Mouse (Mus musculus) brain, adult 10 weeks (tissue): ENCODE data around the gene Mfap1a. TPM values are rescaled to one million over a fixed set of nuclear protein-coding genes. Genes with fewer than 3 reads are reported as not detected.

Source experiments
- polyA plus RNA-seq: library from polyadenylated mRNA; stranded (reverse); fragments of 350-450 nt; fragmentation: Illumina TruSeq; extraction: RNeasy Lipid Tissue Mini Kit (QIAGEN cat#74804); gene quantifications from one replicate; pipeline ENCODE4 v1.2.3, GENCODE M21; 2015; ENCODE audit warnings: low read depth, low replicate concordance

The Mfap1a gene
- polyA plus RNA-seq: 27.1 TPM

GRCm38 (mm10) chr2:121505942-121506882 lies at the start of gene Mfap1a, which contains the start of gene Wdr76:
TSS of gene Mfap1a (minus strand) at chr2:121506665.
TSS of gene Wdr76 (plus strand) at chr2:121506723.

GRCm38 (mm10) chr2:121473301-121474179 lies 32.9 kb downstream of the Mfap1a start, which contains the start of gene Mfap1b:
TSS of gene Mfap1b (minus strand) at chr2:121474067.

GRCm38 (mm10) chr2:121456692-121457642 lies 49.5 kb downstream of the Mfap1a start, which contains the start of gene Serinc4:
TSS of gene Serinc4 (minus strand) at chr2:121456781.

GRCm38 (mm10) chr2:121452990-121453389 lies 53.5 kb downstream of the Mfap1a start, which contains the start of gene Hypk:
TSS of gene Hypk (plus strand) at chr2:121453290.

GRCm38 (mm10) chr2:121448739-121449535 lies 57.5 kb downstream of the Mfap1a start, which contains the start of gene Serf2:
TSS of gene Serf2 (plus strand) at chr2:121449195.

GRCm38 (mm10) chr2:121444178-121444577 lies 62.3 kb downstream of the Mfap1a start, which contains the start of gene Ell3:
TSS of gene Ell3 (minus strand) at chr2:121444278.

Other genes with a start within 250 kb of the Mfap1a start
- 59.2 TPM for gene Trp53bp1, start 235.3 kb downstream of the Mfap1a start, polyA plus RNA-seq
- gene Map1a, start 217.1 kb downstream of the Mfap1a start, polyA plus RNA-seq: 275 TPM
- 84.3 TPM for gene Ppip5k1, start 151.3 kb downstream of the Mfap1a start, polyA plus RNA-seq
- 338 TPM for gene Ckmt1, start 149.0 kb downstream of the Mfap1a start, polyA plus RNA-seq
- 0.31 TPM for gene Strc, start 119.5 kb downstream of the Mfap1a start, polyA plus RNA-seq
- 198 TPM for gene Pdia3, start 92.9 kb downstream of the Mfap1a start, polyA plus RNA-seq
- gene Catsper2, start 92.9 kb downstream of the Mfap1a start, polyA plus RNA-seq: 3.2 TPM
- gene Ell3, start 62.4 kb downstream of the Mfap1a start, polyA plus RNA-seq: not detected
- gene Serf2, start 57.5 kb downstream of the Mfap1a start, polyA plus RNA-seq: 378 TPM
- 17.9 TPM for gene Hypk, start 53.4 kb downstream of the Mfap1a start, polyA plus RNA-seq
- gene Serinc4, start 49.9 kb downstream of the Mfap1a start, polyA plus RNA-seq: 0.34 TPM
- gene Mfap1b, start 32.6 kb downstream of the Mfap1a start, polyA plus RNA-seq: 45.6 TPM
- gene Wdr76, start 58 bp upstream of the Mfap1a start, polyA plus RNA-seq: 2.9 TPM